Mouse (Mus musculus) gastrocnemius, adult 18-20 months (tissue): ENCODE data around the gene Cyb5r3. TPM values are rescaled to one million over a fixed set of nuclear protein-coding genes. Genes with fewer than 3 reads are reported as not detected.

ENCODE experiments used
- DNase-seq: peaks from one replicate; pipeline ENCODE4 v3.0.0; 2021; ENCODE audit warnings: low spot score
- total RNA-seq, 2 experiments: library from RNA; stranded (reverse); gene quantifications; 2 replicates each; pipeline ENCODE4 v1.2.3; 2021

The Cyb5r3 gene
- total RNA-seq, 2 experiments from 2014 or later, result 40.3 to 50.1 TPM

GRCm38 (mm10) chr15:83106426-83106825 is 66.0 kb downstream of the Cyb5r3 start:
- no peak for DNase-seq

Other genes starting within 250 kb of the Cyb5r3 start
- 10 to 100 TPM; 33.2 to 36.0 TPM for gene Tcf20, start 184.7 kb downstream of the Cyb5r3 start, total RNA-seq
- under 1 TPM; 0.66 to 0.78 TPM for gene Nfam1, start 139.3 kb downstream of the Cyb5r3 start, total RNA-seq
- 10 to 100 TPM; 26.9 to 33.9 TPM for gene Serhl, start 83.1 kb downstream of the Cyb5r3 start, total RNA-seq
- 10 to 100 TPM; 37.4 to 46.5 TPM for gene Rrp7a, start 49.8 kb downstream of the Cyb5r3 start, total RNA-seq
- gene Poldip3, start 23.2 kb downstream of the Cyb5r3 start, total RNA-seq, result 10 to 100 TPM; 15.7 to 17.1 TPM
- 1 to 10 TPM; 3.0 to 3.3 TPM for gene A4galt, start 79.2 kb upstream of the Cyb5r3 start, total RNA-seq
- 1 to 10 TPM; 5.4 to 6.0 TPM for gene Arfgap3, start 177.7 kb upstream of the Cyb5r3 start, total RNA-seq